ENCODE assay signal across 23 mouse cellular contexts in genomic region chr12:60288817-60289216, GRCm38 (mm10).
DNase-seq lines count a peak whose midpoint lies in the region; ATAC-seq and TF ChIP-seq lines count a peak whose summit lies in the region.
"Had no signal": no experiment of that assay in that cellular context is flagged by ENCODE, and none has a peak within 500 bp of the region (broad histone marks: within the 10 kb centered on the region; RNA-seq: fewer than 3 reads in every experiment).

No protein-coding gene starts in this region.

- no peaks in the 10 kb centered on the region for H3K9me3 ChIP-seq in hindbrain, embryonic 14.5 days (ENCODE audit: control insufficient read depth, low read length)
- no peaks in the 10 kb centered on the region for H3K9me3 ChIP-seq in hindbrain, embryonic 11.5 days (ENCODE audit: control insufficient read depth, low read length)
- no peaks in the 10 kb centered on the region for H3K9me3 ChIP-seq in hindbrain, postnatal 0 days (ENCODE audit: low read length)
- no peaks in the 10 kb centered on the region for H3K9me3 ChIP-seq in hindbrain, embryonic 13.5 days
- H3K9me3 ChIP-seq in midbrain, embryonic 16.5 days (replicated peaks; ENCODE audit: control insufficient read depth, low read length, poor library complexity, severe bottlenecking): no peaks in the 10 kb centered on the region
- H3K9me3 ChIP-seq in midbrain, embryonic 10.5 days (replicated peaks): no peaks in the 10 kb centered on the region
- H3K9me3 ChIP-seq: forebrain, embryonic 10.5 days had no signal

- 94% methylated on average over 2 of the region's 2 CpGs for WGBS in hindbrain, embryonic 14.5 days
- WGBS in hindbrain, embryonic 11.5 days: 96% methylated on average over 2 of the region's 2 CpGs
- 87% methylated on average over 2 of the region's 2 CpGs for WGBS in hindbrain, postnatal 0 days
- WGBS in hindbrain, embryonic 13.5 days: 94% methylated on average over 2 of the region's 2 CpGs
- 92% methylated on average over 2 of the region's 2 CpGs for WGBS in midbrain, embryonic 16.5 days
- WGBS in midbrain, embryonic 10.5 days: 88% methylated on average over 2 of the region's 2 CpGs

- H3K4me2 ChIP-seq in hindbrain, embryonic 14.5 days (replicated peaks): no peak overlapping the region
- H3K4me2 ChIP-seq in hindbrain, embryonic 11.5 days (replicated peaks; ENCODE audit: low read depth, low read length): no peak overlapping the region
- H3K4me2 ChIP-seq in hindbrain, postnatal 0 days (ENCODE audit: low read depth, low read length): no peak overlapping the region
- no peak overlapping the region for H3K4me2 ChIP-seq in hindbrain, embryonic 13.5 days
- no peak overlapping the region for H3K4me2 ChIP-seq in midbrain, embryonic 16.5 days (ENCODE audit: low read length)
- H3K4me2 ChIP-seq: heart, embryonic 11.5 days had no signal

- H3K4me3 ChIP-seq in hindbrain, embryonic 14.5 days (replicated peaks; ENCODE audit: low read length): no peak overlapping the region
- no peak overlapping the region for H3K4me3 ChIP-seq in hindbrain, embryonic 11.5 days (ENCODE audit: low read depth, low read length)
- no peak overlapping the region for H3K4me3 ChIP-seq in hindbrain, postnatal 0 days (ENCODE audit: low read length)
- no peak overlapping the region for H3K4me3 ChIP-seq in hindbrain, embryonic 13.5 days
- no peak overlapping the region for H3K4me3 ChIP-seq in midbrain, embryonic 16.5 days (ENCODE audit: low read depth, low read length)
- H3K4me3 ChIP-seq in midbrain, embryonic 10.5 days: no peak overlapping the region
- H3K4me3 ChIP-seq: forebrain, embryonic 10.5 days; gastrocnemius, adult 2 months had no signal

- no peaks in the 10 kb centered on the region for H3K4me1 ChIP-seq in hindbrain, embryonic 14.5 days (replicated peaks; ENCODE audit: control insufficient read depth, insufficient read depth, low read length)
- no peaks in the 10 kb centered on the region for H3K4me1 ChIP-seq in hindbrain, embryonic 11.5 days (replicated peaks; ENCODE audit: control insufficient read depth, insufficient read depth, low read length)
- no peaks in the 10 kb centered on the region for H3K4me1 ChIP-seq in hindbrain, postnatal 0 days (ENCODE audit: insufficient read depth, low read length)
- H3K4me1 ChIP-seq in hindbrain, embryonic 13.5 days (replicated peaks): no peaks in the 10 kb centered on the region
- no peaks in the 10 kb centered on the region for H3K4me1 ChIP-seq in midbrain, embryonic 16.5 days (ENCODE audit: control insufficient read depth, insufficient read depth, low read length)
- no peaks in the 10 kb centered on the region for H3K4me1 ChIP-seq in midbrain, embryonic 10.5 days
- H3K4me1 ChIP-seq: forebrain, embryonic 10.5 days had no signal

- no peak for TF ChIP-seq CTCF in hindbrain, postnatal 0 days (IDR thresholded peaks at IDR 0.05; ENCODE audit: low read depth)

- ATAC-seq in hindbrain, embryonic 14.5 days (ENCODE audit: low FRiP score): 0 out of 2 replicates have a peak, but pooled peaks have one; percentile 34
- ATAC-seq in hindbrain, embryonic 11.5 days (ENCODE audit: low FRiP score): no peak
- ATAC-seq in hindbrain, postnatal 0 days: no peak; the same call in 1 of the 2 replicates
- no peak for ATAC-seq in hindbrain, embryonic 13.5 days (ENCODE audit: low FRiP score)
- ATAC-seq in midbrain, embryonic 16.5 days: peak; percentile 66; the same call in 1 of the 2 replicates
- ATAC-seq: activated CD4-positive, CD25-positive, alpha-beta regulatory T cell, adult 4 months; CD4-positive, CD25-positive, alpha-beta regulatory T cell, adult 4 months; forebrain, postnatal 0 days; inflammation-experienced regulatory T-cells, adult 6 months; intestine, embryonic 16.5 days had no signal

- H3K9ac ChIP-seq in hindbrain, embryonic 14.5 days: no peak overlapping the region
- no peak overlapping the region for H3K9ac ChIP-seq in hindbrain, embryonic 11.5 days (ENCODE audit: low read depth, low read length)
- no peak overlapping the region for H3K9ac ChIP-seq in hindbrain, postnatal 0 days (replicated peaks; ENCODE audit: low read length)
- no peak overlapping the region for H3K9ac ChIP-seq in hindbrain, embryonic 13.5 days
- H3K9ac ChIP-seq in midbrain, embryonic 16.5 days (ENCODE audit: low read depth, low read length): no peak overlapping the region
- H3K9ac ChIP-seq: forebrain, postnatal 0 days had no signal

- H3K36me3 ChIP-seq in hindbrain, embryonic 14.5 days (replicated peaks; ENCODE audit: control insufficient read depth, insufficient read depth): no peaks in the 10 kb centered on the region
- H3K36me3 ChIP-seq in hindbrain, embryonic 11.5 days (ENCODE audit: control insufficient read depth, insufficient read depth, low read length): no peaks in the 10 kb centered on the region
- H3K36me3 ChIP-seq in hindbrain, postnatal 0 days (ENCODE audit: insufficient read depth, low read length): no peaks in the 10 kb centered on the region
- H3K36me3 ChIP-seq in hindbrain, embryonic 13.5 days: no peaks in the 10 kb centered on the region
- H3K36me3 ChIP-seq in midbrain, embryonic 16.5 days (ENCODE audit: control insufficient read depth, insufficient read depth, low read length): no peaks in the 10 kb centered on the region
- H3K36me3 ChIP-seq in midbrain, embryonic 10.5 days: no peaks in the 10 kb centered on the region
- H3K36me3 ChIP-seq: forebrain, embryonic 10.5 days had no signal

- no peak overlapping the region for H3K27ac ChIP-seq in hindbrain, embryonic 14.5 days
- H3K27ac ChIP-seq in hindbrain, embryonic 11.5 days (ENCODE audit: low read depth, low read length): no peak overlapping the region
- H3K27ac ChIP-seq in hindbrain, postnatal 0 days: no peak overlapping the region
- no peak overlapping the region for H3K27ac ChIP-seq in hindbrain, embryonic 13.5 days
- no peak overlapping the region for H3K27ac ChIP-seq in midbrain, embryonic 16.5 days (ENCODE audit: low read length)
- H3K27ac ChIP-seq in midbrain, embryonic 10.5 days (replicated peaks): no peak overlapping the region
- H3K27ac ChIP-seq: forebrain, embryonic 10.5 days; gastrocnemius, adult 2 months had no signal

- DNase-seq in hindbrain, embryonic 14.5 days (ENCODE audit: low spot score): no peak
- DNase-seq in hindbrain, embryonic 11.5 days (ENCODE audit: low spot score): no peak
- DNase-seq in hindbrain, postnatal 0 days (ENCODE audit: low spot score): peak; percentile 20
- DNase-seq in midbrain, embryonic 10.5 days (ENCODE audit: low spot score): no peak
- no peak for DNase-seq in Muller cell, postnatal 12 days (ENCODE audit: inconsistent ontology term)
- DNase-seq: adrenal gland, adult 8-10 months; adrenal gland, postnatal 25 days; cerebellum, adult 18-20 months; cerebellum, adult 9-10 months; cerebellum, postnatal 14 days; forebrain, postnatal 0 days; gastrocnemius, adult 2 months; gastrocnemius, postnatal 14 days; heart, adult 11 months; kidney, adult 18-20 months had no signal

- H3K27me3 ChIP-seq in hindbrain, embryonic 14.5 days (ENCODE audit: control insufficient read depth, insufficient read depth, low read length): no peaks in the 10 kb centered on the region
- no peaks in the 10 kb centered on the region for H3K27me3 ChIP-seq in hindbrain, embryonic 11.5 days (ENCODE audit: control insufficient read depth, insufficient read depth, low read length)
- H3K27me3 ChIP-seq in hindbrain, postnatal 0 days (ENCODE audit: insufficient read depth, low read length): no peaks in the 10 kb centered on the region
- no peaks in the 10 kb centered on the region for H3K27me3 ChIP-seq in hindbrain, embryonic 13.5 days
- no peaks in the 10 kb centered on the region for H3K27me3 ChIP-seq in midbrain, embryonic 16.5 days (ENCODE audit: control insufficient read depth, insufficient read depth, low read depth, low read length)
- no peaks in the 10 kb centered on the region for H3K27me3 ChIP-seq in midbrain, embryonic 10.5 days (ENCODE audit: low read depth, poor library complexity, severe bottlenecking)

Comparison
In these comparisons a context has a peak if more than half of its experiments do, and no peak if none do; other contexts are left out.
1. ATAC-seq: peak in hindbrain, embryonic 14.5 days (single experiment) and midbrain, embryonic 16.5 days (single experiment); none in hindbrain, embryonic 11.5 days (single experiment), hindbrain, postnatal 0 days (single experiment) and hindbrain, embryonic 13.5 days (single experiment).